8 mouse cellular contexts compared by ENCODE assay signal in genomic region chr9:122922936-122923381, GRCm38 (mm10). TPM values are rescaled to one million over a fixed set of nuclear protein-coding genes. Genes with fewer than 3 reads are reported as not detected.
DNase-seq lines count a peak whose midpoint lies in the region; ATAC-seq lines count a peak whose summit lies in the region.

Zfp105 (plus strand) TSS chr9:122923072.

- H3K4me3 ChIP-seq in liver, embryonic 15.5 days (replicated peaks) = peak within 1 kb of the TSS; percentile 62
- peak within 1 kb of the TSS; percentile 85 for H3K4me3 ChIP-seq in neural tube, embryonic 13.5 days

- peak within 1 kb of the TSS; percentile 56 for H3K9ac ChIP-seq in liver, embryonic 15.5 days
- peak within 1 kb of the TSS; percentile 98 for H3K9ac ChIP-seq in neural tube, embryonic 13.5 days

- ATAC-seq in liver, embryonic 15.5 days (ENCODE audit: insufficient read depth) = no peak; the same call in 1 of the 2 replicates
- ATAC-seq in neural tube, embryonic 13.5 days (ENCODE audit: low read depth) = peak; percentile 98

- H3K36me3 ChIP-seq in liver, embryonic 15.5 days (replicated peaks) = peaks cover 20% of the 10 kb centered on the region
- peaks cover 32% of the 10 kb centered on the region for H3K36me3 ChIP-seq in neural tube, embryonic 13.5 days

- intact Hi-C loops in heart, postnatal 25 days (cut with DNase I) = no loop called here

- H3K27ac ChIP-seq in liver, embryonic 15.5 days (replicated peaks) = no peak within 1 kb of the TSS
- peak within 1 kb of the TSS; percentile 92 for H3K27ac ChIP-seq in neural tube, embryonic 13.5 days (replicated peaks)

- peak; percentile 83 for DNase-seq in MN1 (ENCODE audit: low spot score)
- peak; percentile 70 for DNase-seq in cerebellum, adult 8-10 months
- peak; percentile 84 for DNase-seq in forelimb bud, embryonic 11.5 days (ENCODE audit: low read depth, low spot score)
- peak; percentile 54 for DNase-seq in heart, postnatal 25 days (ENCODE audit: low spot score)
- DNase-seq in layer of hippocampus, adult 11-12 months (ENCODE audit: low spot score) = peak; percentile 61
- DNase-seq in testis, postnatal 10 days (ENCODE audit: low spot score) = peak; percentile 73

- WGBS in liver, embryonic 15.5 days (ENCODE audit: insufficient replicate concordance) = 1% methylated on average over 43 of the region's 43 CpGs
- WGBS in neural tube, embryonic 13.5 days = under 1% methylated on average over 43 of the region's 43 CpGs

- H3K4me2 ChIP-seq in liver, embryonic 15.5 days = peak within 1 kb of the TSS; percentile 74
- H3K4me2 ChIP-seq in neural tube, embryonic 13.5 days = peak within 1 kb of the TSS; percentile 65

- no peaks in the 10 kb centered on the region for H3K9me3 ChIP-seq in liver, embryonic 15.5 days (replicated peaks)
- no peaks in the 10 kb centered on the region for H3K9me3 ChIP-seq in neural tube, embryonic 13.5 days

- peaks cover 5% of the 10 kb centered on the region; the same call in 1 of the 2 replicates for H3K4me1 ChIP-seq in liver, embryonic 15.5 days (replicated peaks)
- H3K4me1 ChIP-seq in neural tube, embryonic 13.5 days (replicated peaks) = peaks cover 6% of the 10 kb centered on the region

- H3K27me3 ChIP-seq in liver, embryonic 15.5 days = peaks cover 36% of the 10 kb centered on the region
- H3K27me3 ChIP-seq in neural tube, embryonic 13.5 days = peaks cover 23% of the 10 kb centered on the region

RNA-seq across cellular contexts. Expression of gene Zfp105, which starts in this region (rescaled TPM):
- 1 to 10 TPM; 1.9 to 2.5 TPM for total RNA-seq in heart, postnatal 25 days (2021)
- 1.5 and 1.8 TPM in 2 replicates for polyA plus RNA-seq in liver, embryonic 15.5 days (2015; fragmentation: Nextera tagmentation; extraction: Ambion mirVana)
- 22.5 and 24.1 TPM in 2 replicates for polyA plus RNA-seq in neural tube, embryonic 13.5 days (2015; fragmentation: Nextera tagmentation; extraction: Ambion mirVana)
